Mouse (Mus musculus): ENCODE results near the gene Pink1. TPM values are rescaled to one million over a fixed set of nuclear protein-coding genes. Genes with fewer than 3 reads are reported as not detected.

The Pink1 gene
- total RNA-seq, 1 experiment: 13.4 TPM

GRCm38 (mm10) chr4:138303742-138304141 lies 22.4 kb downstream of the Pink1 start:
- Histone ChIP-seq H3K27ac (ENCODE audit: insufficient read depth, low read depth, low read length, poor library complexity, severe bottlenecking) (no peak overlapping the region), H3K9ac (ENCODE audit: insufficient read depth, low read depth, low read length, poor library complexity, severe bottlenecking) (peak overlapping the region; percentile 78), H3K36me3 (ENCODE audit: control insufficient read depth, insufficient read depth, low read length, poor library complexity, severe bottlenecking) (peaks cover 14% of the 10 kb centered on the region; the same call in 1 of the 2 replicates), H3K9me3 (ENCODE audit: control insufficient read depth, insufficient read depth, low read depth, low read length) (no peaks in the 10 kb centered on the region), H3K4me3 (ENCODE audit: insufficient read depth in 1 of 2, low read depth in 1 of 2, low read length in 2 of 2, poor library complexity in 1 of 2, severe bottlenecking in 1 of 2) (peak overlapping the region; percentile 71 to 72), H3K4me1 (ENCODE audit: control insufficient read depth in 2 of 2, insufficient read depth in 2 of 2, low read length in 2 of 2, poor library complexity in 1 of 2) (peaks cover 5 to 7% of the 10 kb centered on the region in 2 experiments; a peak in 2 of 4 replicates)
- in situ Hi-C loops (cut with MboI; ENCODE audit: low sequenced_read_pairs in 2 of 2, unreplicated experiment in 2 of 2): no loop called here
- DNase-seq (ENCODE audit: low read depth, low spot score): no peak
- TF ChIP-seq MAFK (IDR thresholded peaks at IDR 0.05; ENCODE audit: insufficient read depth, low read depth, low read length) (no peak), HCFC1 (IDR thresholded peaks at IDR 0.05; ENCODE audit: borderline replicate concordance, insufficient read depth, low read length) (no peak), CHD2 (IDR thresholded peaks at IDR 0.05; ENCODE audit: low read depth, low read length) (no peak), ZC3H11A (IDR thresholded peaks at IDR 0.05; ENCODE audit: borderline replicate concordance, low read depth, low read length) (no peak), ZNF384 (IDR thresholded peaks at IDR 0.05; ENCODE audit: low read depth, low read length) (no peak)

GRCm38 (mm10) chr4:138303011-138303410 lies 23.1 kb downstream of the Pink1 start:
- peaks cover 11% of the 10 kb centered on the region; the same call in 1 of the 2 replicates for H3K36me3 ChIP-seq (ENCODE audit: control insufficient read depth, insufficient read depth, low read length, poor library complexity, severe bottlenecking)
- no peak for TF ChIP-seq HCFC1 (IDR thresholded peaks at IDR 0.05; ENCODE audit: borderline replicate concordance, insufficient read depth, low read length)
- no peak for TF ChIP-seq CHD2 (IDR thresholded peaks at IDR 0.05; ENCODE audit: low read depth, low read length)
- no peak for TF ChIP-seq ZNF384 (IDR thresholded peaks at IDR 0.05; ENCODE audit: low read depth, low read length)
- no peak for TF ChIP-seq MAFK (IDR thresholded peaks at IDR 0.05; ENCODE audit: insufficient read depth, low read depth, low read length)
- no peak for TF ChIP-seq ZC3H11A (IDR thresholded peaks at IDR 0.05; ENCODE audit: borderline replicate concordance, low read depth, low read length)
- DNase-seq (ENCODE audit: low read depth, low spot score): no peak
- no peaks in the 10 kb centered on the region for H3K9me3 ChIP-seq (ENCODE audit: control insufficient read depth, insufficient read depth, low read depth, low read length)
- H3K4me1 ChIP-seq (ENCODE audit: control insufficient read depth in 2 of 2, insufficient read depth in 2 of 2, low read length in 2 of 2, poor library complexity in 1 of 2): peaks cover 5 to 7% of the 10 kb centered on the region in 2 experiments; a peak in 2 of 4 replicates
- H3K27ac ChIP-seq (ENCODE audit: insufficient read depth, low read depth, low read length, poor library complexity, severe bottlenecking): no peak overlapping the region
- H3K9ac ChIP-seq (ENCODE audit: insufficient read depth, low read depth, low read length, poor library complexity, severe bottlenecking): 0 out of 2 replicates have a peak overlapping the region, but pooled peaks have one; percentile 1
- no peak overlapping the region for H3K4me3 ChIP-seq (ENCODE audit: insufficient read depth in 1 of 2, low read depth in 1 of 2, low read length in 2 of 2, poor library complexity in 1 of 2, severe bottlenecking in 1 of 2)
- in situ Hi-C loops (cut with MboI; ENCODE audit: low sequenced_read_pairs in 2 of 2, unreplicated experiment in 2 of 2): no loop called here

DNA sequence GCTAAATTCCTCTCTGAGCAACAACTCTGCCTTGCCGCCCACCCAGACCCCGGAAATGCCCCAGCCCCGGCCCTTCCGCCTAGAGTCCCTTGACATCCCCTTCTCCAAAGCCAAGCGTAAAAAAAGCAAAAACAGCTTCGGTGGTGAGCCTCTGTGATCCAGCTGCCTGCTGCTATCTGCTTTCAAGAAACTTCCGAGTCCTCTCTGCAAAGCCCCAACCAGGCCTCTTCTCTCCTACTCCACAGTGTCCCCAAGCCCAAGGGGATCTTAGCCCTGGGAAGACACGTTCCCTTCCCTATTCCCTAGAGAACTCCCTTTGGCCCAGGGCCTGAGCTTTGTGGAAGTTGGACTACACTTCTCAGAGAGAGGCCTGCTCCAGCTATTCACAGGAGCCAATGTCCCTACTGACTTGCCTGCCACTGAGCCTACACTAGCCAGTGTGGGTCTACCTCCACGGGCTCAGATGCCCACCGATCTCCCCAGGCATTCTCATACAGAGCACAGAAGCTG lies 24.8 kb downstream of the Pink1 start:
- peaks cover 5 to 7% of the 10 kb centered on the region in 2 experiments; a peak in 2 of 4 replicates for H3K4me1 ChIP-seq (ENCODE audit: control insufficient read depth in 2 of 2, insufficient read depth in 2 of 2, low read length in 2 of 2, poor library complexity in 1 of 2)
- no peak for DNase-seq (ENCODE audit: low read depth, low spot score)
- TF ChIP-seq CHD2 (IDR thresholded peaks at IDR 0.05; ENCODE audit: low read depth, low read length): no peak
- H3K36me3 ChIP-seq (ENCODE audit: control insufficient read depth, insufficient read depth, low read length, poor library complexity, severe bottlenecking): no peaks in the 10 kb centered on the region
- H3K9ac ChIP-seq (ENCODE audit: insufficient read depth, low read depth, low read length, poor library complexity, severe bottlenecking): no peak overlapping the region
- H3K9me3 ChIP-seq (ENCODE audit: control insufficient read depth, insufficient read depth, low read depth, low read length): no peaks in the 10 kb centered on the region
- in situ Hi-C loops (cut with MboI; ENCODE audit: low sequenced_read_pairs in 2 of 2, unreplicated experiment in 2 of 2): no loop called here
- no peak overlapping the region for H3K4me3 ChIP-seq (ENCODE audit: insufficient read depth in 1 of 2, low read depth in 1 of 2, low read length in 2 of 2, poor library complexity in 1 of 2, severe bottlenecking in 1 of 2)
- no peak overlapping the region for H3K27ac ChIP-seq (ENCODE audit: insufficient read depth, low read depth, low read length, poor library complexity, severe bottlenecking)

DNA sequence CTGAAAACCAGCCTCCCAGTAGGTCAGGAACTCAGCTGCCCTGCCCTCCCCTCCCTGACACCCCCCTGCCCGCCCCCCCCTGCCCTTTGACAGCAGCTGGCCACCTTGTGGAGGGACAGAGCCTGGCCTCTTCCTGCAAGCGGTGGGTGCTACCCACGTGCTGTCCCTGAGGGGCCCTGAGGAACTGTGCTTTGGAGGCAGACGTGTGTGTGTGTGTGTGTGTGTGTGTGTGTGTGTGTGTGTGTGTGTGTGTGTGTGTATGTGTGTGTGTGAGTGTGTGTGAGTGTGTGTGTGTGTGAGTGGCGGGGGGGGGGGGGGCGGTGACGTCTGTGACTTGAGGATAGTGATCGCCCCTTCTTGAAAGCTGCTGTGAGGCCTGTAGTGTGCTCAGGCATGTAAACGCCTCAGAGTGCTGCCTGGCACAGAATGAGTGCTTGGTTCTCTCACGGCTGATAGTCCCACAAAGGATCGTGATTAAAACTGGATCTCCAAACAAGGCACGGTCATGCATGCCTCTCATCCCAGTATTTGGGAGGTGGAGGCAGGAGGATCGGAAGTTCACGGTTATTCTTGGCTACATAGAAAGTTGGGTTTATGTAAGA lies 32.1 kb downstream of the Pink1 start:
- TF ChIP-seq ZC3H11A (IDR thresholded peaks at IDR 0.05; ENCODE audit: borderline replicate concordance, low read depth, low read length): no peak
- TF ChIP-seq CHD2 (IDR thresholded peaks at IDR 0.05; ENCODE audit: low read depth, low read length): no peak
- TF ChIP-seq HCFC1 (IDR thresholded peaks at IDR 0.05; ENCODE audit: borderline replicate concordance, insufficient read depth, low read length): no peak
- TF ChIP-seq ZNF384 (IDR thresholded peaks at IDR 0.05; ENCODE audit: low read depth, low read length): no peak
- TF ChIP-seq MAFK (IDR thresholded peaks at IDR 0.05; ENCODE audit: insufficient read depth, low read depth, low read length): no peak
- Histone ChIP-seq H3K4me1 (ENCODE audit: control insufficient read depth in 2 of 2, insufficient read depth in 2 of 2, low read length in 2 of 2, poor library complexity in 1 of 2) (peaks cover 0 to 1% of the 10 kb centered on the region in 2 experiments; a peak in 1 of 4 replicates), H3K9me3 (ENCODE audit: control insufficient read depth, insufficient read depth, low read depth, low read length) (no peaks in the 10 kb centered on the region), H3K9ac (ENCODE audit: insufficient read depth, low read depth, low read length, poor library complexity, severe bottlenecking) (no peak overlapping the region), H3K4me3 (ENCODE audit: insufficient read depth in 1 of 2, low read depth in 1 of 2, low read length in 2 of 2, poor library complexity in 1 of 2, severe bottlenecking in 1 of 2) (no peak overlapping the region), H3K27ac (ENCODE audit: insufficient read depth, low read depth, low read length, poor library complexity, severe bottlenecking) (no peak overlapping the region), H3K36me3 (ENCODE audit: control insufficient read depth, insufficient read depth, low read length, poor library complexity, severe bottlenecking) (no peaks in the 10 kb centered on the region)
- no peak for DNase-seq (ENCODE audit: low read depth, low spot score)
- in situ Hi-C loops (cut with MboI; ENCODE audit: low sequenced_read_pairs in 2 of 2, unreplicated experiment in 2 of 2): no loop called here

All from ES-E14 (cell line).